Mouse (Mus musculus) kidney, adult 9 months (tissue): ENCODE results near the gene Tprg.

Source experiments
- DNase-seq: peaks from one replicate; pipeline ENCODE4 v3.0.0; 2022

Gene Tprg

DNA sequence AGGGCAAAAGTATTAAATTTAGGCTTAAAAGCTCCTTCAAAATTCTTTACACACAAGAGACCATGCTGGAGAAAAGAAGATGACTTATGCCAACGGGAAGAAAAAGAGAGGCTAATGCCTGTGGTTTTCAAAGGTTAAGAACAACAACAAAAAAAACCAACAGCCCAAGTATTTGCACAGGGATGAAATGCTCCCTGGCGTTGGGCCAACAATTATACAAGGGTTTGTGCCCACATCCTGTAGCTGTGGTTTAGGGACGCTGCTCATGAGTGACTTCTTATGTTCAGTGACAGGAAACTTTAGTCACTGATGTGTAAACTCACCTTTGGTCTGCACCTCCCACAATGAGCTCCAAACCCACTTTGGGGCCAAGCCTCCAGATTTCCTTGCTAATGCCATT lies 139.6 kb downstream of the Tprg start:
- peak; percentile 71 for DNase-seq

- DNase-seq: no peak
These were observed 153.4 kb downstream of the Tprg start for GRCm38 (mm10) chr16:25440039-25440438.

DNA sequence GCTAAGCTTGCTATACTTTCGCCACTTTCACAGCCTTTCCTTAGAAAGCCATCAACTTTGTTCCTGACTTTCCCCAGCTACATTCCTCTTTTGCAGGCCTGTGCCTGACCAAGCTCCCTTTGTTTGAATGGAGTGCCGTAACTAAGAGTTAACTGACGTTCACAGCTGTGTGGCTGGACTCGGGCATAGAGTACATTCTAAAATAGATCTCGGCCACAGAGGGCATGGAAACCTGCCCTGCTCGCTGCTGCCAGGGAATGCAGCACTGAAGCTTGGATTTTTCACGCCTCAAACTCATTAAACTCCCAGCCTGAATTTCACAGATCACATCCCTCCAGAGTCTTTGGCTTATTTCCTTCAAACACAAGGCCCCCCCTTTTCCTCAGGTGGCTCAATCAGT lies 159.0 kb downstream of the Tprg start:
- peak; percentile 66 for DNase-seq

DNA sequence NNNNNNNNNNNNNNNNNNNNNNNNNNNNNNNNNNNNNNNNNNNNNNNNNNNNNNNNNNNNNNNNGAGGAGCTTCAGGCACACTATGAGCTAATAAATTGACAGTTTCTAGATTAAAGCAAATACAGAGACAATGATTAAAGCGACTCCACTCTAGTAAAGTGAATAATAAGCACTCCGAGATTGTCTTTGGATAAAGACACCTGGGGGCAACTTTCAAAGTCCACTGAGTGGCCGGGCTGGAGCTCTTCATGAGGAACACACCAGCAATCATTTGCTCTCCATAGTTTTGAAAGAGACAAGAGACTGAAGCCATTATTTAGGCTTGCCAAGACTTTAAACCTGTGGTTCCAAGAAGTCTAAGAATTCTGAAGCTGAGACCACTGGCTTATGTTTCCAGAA lies 164.9 kb downstream of the Tprg start:
- DNase-seq: peak; percentile 65

- no peak for DNase-seq
These were observed 178.1 kb downstream of the Tprg start for GRCm38 (mm10) chr16:25464732-25465131.

GRCm38 (mm10) chr16:25465435-25466139 lies 179.0 kb downstream of the Tprg start:
- DNase-seq: no peak

DNA sequence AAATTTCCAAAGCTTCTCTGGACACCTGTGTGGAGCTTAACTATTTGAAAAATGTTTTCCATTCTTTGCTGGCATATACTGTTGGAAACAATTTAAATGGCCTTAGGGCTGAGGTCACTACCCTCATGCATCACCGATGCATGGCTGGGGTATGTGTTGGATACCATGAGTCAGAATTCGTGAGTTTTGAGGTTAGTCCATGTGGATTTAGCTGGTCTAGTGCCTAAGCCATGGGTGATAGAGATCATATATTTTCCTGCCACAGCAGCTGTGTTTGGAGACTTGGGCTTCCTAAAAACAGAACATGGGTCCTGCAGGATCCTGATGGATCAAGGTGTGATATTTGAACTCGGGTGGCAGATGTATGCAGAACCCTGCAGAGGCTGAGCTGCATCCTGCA lies 181.4 kb downstream of the Tprg start:
- DNase-seq: no peak

DNA sequence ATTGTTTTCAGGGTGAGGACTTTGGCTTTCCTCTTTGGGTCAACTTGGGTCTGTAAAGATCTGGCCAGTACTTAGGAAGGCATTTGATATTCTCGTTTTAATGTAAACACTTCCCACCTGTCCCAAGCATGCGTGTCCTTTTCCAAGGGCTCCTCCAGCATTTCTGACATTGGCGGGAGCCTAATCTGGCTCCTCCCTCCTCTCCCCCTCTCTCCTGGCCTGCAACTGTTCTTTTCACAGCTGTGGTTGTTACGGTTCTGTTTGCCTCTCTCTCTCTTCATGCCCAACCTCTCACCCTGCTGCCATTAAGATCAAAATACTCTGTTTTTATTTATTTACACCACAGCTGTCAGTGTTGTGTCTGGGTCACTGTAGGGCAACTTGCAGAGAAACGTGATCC lies 182.0 kb downstream of the Tprg start:
- no peak for DNase-seq
